23 mouse cellular contexts compared by ENCODE assay signal in genomic region chr10:76120124-76120711, GRCm38 (mm10). TPM values are rescaled to one million over a fixed set of nuclear protein-coding genes. Genes with fewer than 3 reads are reported as not detected.
A peak's percentile ranks its signal among the peaks of the same experiment; 100 is the strongest.
DNase-seq lines count a peak whose midpoint lies in the region; ATAC-seq and TF ChIP-seq lines count a peak whose summit lies in the region.
"Had no signal": no experiment of that assay in that cellular context is flagged by ENCODE, and none has a peak within 500 bp of the region (broad histone marks: within the 10 kb centered on the region; RNA-seq: fewer than 3 reads in every experiment).

No protein-coding gene starts in this region.

- ATAC-seq in kidney, embryonic 15.5 days (replicated peaks; ENCODE audit: low FRiP score), result 0 out of 2 replicates have a peak, but pooled peaks have one; percentile 46
- ATAC-seq in midbrain, postnatal 0 days (ENCODE audit: low FRiP score), result no peak
- no peak for ATAC-seq in midbrain, embryonic 11.5 days (ENCODE audit: low FRiP score)
- ATAC-seq: midbrain, embryonic 15.5 days had no signal

- no peak overlapping the region for H3K4me3 ChIP-seq in kidney, embryonic 15.5 days (replicated peaks)
- no peak overlapping the region for H3K4me3 ChIP-seq in midbrain, postnatal 0 days (ENCODE audit: low read depth, low read length)
- no peak overlapping the region for H3K4me3 ChIP-seq in midbrain, embryonic 11.5 days (ENCODE audit: low read depth, low read length)
- no peak overlapping the region for H3K4me3 ChIP-seq in embryonic facial prominence, embryonic 10.5 days
- H3K4me3 ChIP-seq in small intestine, adult 2 months (ENCODE audit: low read depth, low read length), result no peak overlapping the region
- H3K4me3 ChIP-seq: embryonic facial prominence, embryonic 15.5 days; forebrain, embryonic 12.5 days; heart, embryonic 15.5 days; hindbrain, embryonic 12.5 days; midbrain, embryonic 15.5 days; stomach, embryonic 15.5 days had no signal

- H3K4me2 ChIP-seq in kidney, embryonic 15.5 days, result no peak overlapping the region
- H3K4me2 ChIP-seq in midbrain, postnatal 0 days (ENCODE audit: low read depth, low read length, poor library complexity, severe bottlenecking), result no peak overlapping the region
- no peak overlapping the region for H3K4me2 ChIP-seq in midbrain, embryonic 11.5 days
- H3K4me2 ChIP-seq: embryonic facial prominence, embryonic 15.5 days; forebrain, embryonic 12.5 days; heart, embryonic 15.5 days; hindbrain, embryonic 12.5 days; midbrain, embryonic 15.5 days; stomach, embryonic 15.5 days had no signal

- whole genome bisulfite sequencing in kidney, embryonic 15.5 days, result 23% methylated on average over 4 of the region's 4 CpGs
- 37% methylated on average over 4 of the region's 4 CpGs for WGBS in midbrain, postnatal 0 days
- 65% methylated on average over 4 of the region's 4 CpGs for WGBS in midbrain, embryonic 11.5 days
- 59% methylated on average over 4 of the region's 4 CpGs for WGBS in embryonic facial prominence, embryonic 10.5 days
- 16% methylated on average over 4 of the region's 4 CpGs for WGBS in small intestine, adult 2 months

- no peaks in the 10 kb centered on the region for H3K9me3 ChIP-seq in kidney, embryonic 15.5 days (replicated peaks)
- no peaks in the 10 kb centered on the region for H3K9me3 ChIP-seq in midbrain, postnatal 0 days (ENCODE audit: low read length)
- H3K9me3 ChIP-seq in midbrain, embryonic 11.5 days (ENCODE audit: control insufficient read depth, low read length), result no peaks in the 10 kb centered on the region
- no peaks in the 10 kb centered on the region for H3K9me3 ChIP-seq in embryonic facial prominence, embryonic 10.5 days
- H3K9me3 ChIP-seq: embryonic facial prominence, embryonic 15.5 days; forebrain, embryonic 12.5 days; heart, embryonic 15.5 days; hindbrain, embryonic 12.5 days; midbrain, embryonic 15.5 days; stomach, embryonic 15.5 days had no signal

- no peak overlapping the region for H3K9ac ChIP-seq in kidney, embryonic 15.5 days
- H3K9ac ChIP-seq in midbrain, postnatal 0 days (replicated peaks; ENCODE audit: low read length, poor library complexity, severe bottlenecking), result no peak overlapping the region
- H3K9ac ChIP-seq in midbrain, embryonic 11.5 days (ENCODE audit: low read length), result no peak overlapping the region
- H3K9ac ChIP-seq: embryonic facial prominence, embryonic 15.5 days; forebrain, embryonic 12.5 days; heart, embryonic 15.5 days; hindbrain, embryonic 12.5 days; midbrain, embryonic 15.5 days; stomach, embryonic 15.5 days had no signal

- H3K27me3 ChIP-seq in kidney, embryonic 15.5 days, result no peaks in the 10 kb centered on the region
- H3K27me3 ChIP-seq in midbrain, postnatal 0 days (ENCODE audit: insufficient read depth, low read length), result no peaks in the 10 kb centered on the region
- no peaks in the 10 kb centered on the region for H3K27me3 ChIP-seq in midbrain, embryonic 11.5 days (ENCODE audit: control insufficient read depth, insufficient read depth, low read length)
- no peaks in the 10 kb centered on the region for H3K27me3 ChIP-seq in embryonic facial prominence, embryonic 10.5 days (replicated peaks; ENCODE audit: low read depth, poor library complexity, severe bottlenecking)
- no peaks in the 10 kb centered on the region for H3K27me3 ChIP-seq in small intestine, adult 2 months (ENCODE audit: control insufficient read depth, insufficient read depth, low read length)
- H3K27me3 ChIP-seq: embryonic facial prominence, embryonic 15.5 days; forebrain, embryonic 12.5 days; heart, embryonic 15.5 days; hindbrain, embryonic 12.5 days; midbrain, embryonic 15.5 days; stomach, embryonic 15.5 days had no signal

- TF ChIP-seq POLR2A in small intestine, adult 2 months (IDR thresholded peaks at IDR 0.05; ENCODE audit: low read depth, low read length), result no peak

- H3K27ac ChIP-seq in kidney, embryonic 15.5 days, result peak overlapping the region; percentile 37; the same call in 1 of the 2 replicates
- no peak overlapping the region for H3K27ac ChIP-seq in midbrain, postnatal 0 days (ENCODE audit: low read depth, low read length)
- H3K27ac ChIP-seq in midbrain, embryonic 11.5 days (ENCODE audit: low read depth, low read length), result no peak overlapping the region
- H3K27ac ChIP-seq in embryonic facial prominence, embryonic 10.5 days (replicated peaks), result no peak overlapping the region
- peak overlapping the region; percentile 39; the same call in 1 of the 2 replicates for H3K27ac ChIP-seq in small intestine, adult 2 months (ENCODE audit: insufficient read depth, low read depth, low read length)
- H3K27ac ChIP-seq: embryonic facial prominence, embryonic 15.5 days; forebrain, embryonic 12.5 days; heart, embryonic 15.5 days; hindbrain, embryonic 12.5 days; midbrain, embryonic 15.5 days; stomach, embryonic 15.5 days had no signal

- DNase-seq in kidney, postnatal 14 days, result no peak
- DNase-seq in midbrain, postnatal 0 days (ENCODE audit: low spot score), result peak; percentile 8
- DNase-seq in midbrain, embryonic 11.5 days (ENCODE audit: low spot score, missing footprints), result no peak
- DNase-seq in embryonic facial prominence, embryonic 10.5 days (ENCODE audit: low spot score), result peak; percentile 11
- DNase-seq in right cerebral cortex, postnatal 4 days, result no peak
- no peak for DNase-seq in left cerebral cortex, postnatal 25 days (ENCODE audit: low spot score in 2 of 2)
- DNase-seq: heart, adult 11 months; layer of hippocampus, postnatal 36 days; lung, postnatal 36 days; spleen, adult 18-20 months had no signal

- no peaks in the 10 kb centered on the region for H3K36me3 ChIP-seq in kidney, embryonic 15.5 days
- H3K36me3 ChIP-seq in midbrain, postnatal 0 days (ENCODE audit: insufficient read depth, low read length), result no peaks in the 10 kb centered on the region
- H3K36me3 ChIP-seq in midbrain, embryonic 11.5 days (ENCODE audit: control insufficient read depth, insufficient read depth, low read length), result no peaks in the 10 kb centered on the region
- no peaks in the 10 kb centered on the region for H3K36me3 ChIP-seq in embryonic facial prominence, embryonic 10.5 days (replicated peaks)
- no peaks in the 10 kb centered on the region for H3K36me3 ChIP-seq in small intestine, adult 2 months (ENCODE audit: control insufficient read depth, insufficient read depth, low read length)
- H3K36me3 ChIP-seq: embryonic facial prominence, embryonic 15.5 days; forebrain, embryonic 12.5 days; heart, embryonic 15.5 days; hindbrain, embryonic 12.5 days; midbrain, embryonic 15.5 days; stomach, embryonic 15.5 days had no signal

- intact Hi-C loops in left cerebral cortex, postnatal 25 days (cut with DNase I), result loop anchor here (10.0 kb wide), 1 partner anchor 325 kb away; the partner anchor contains the start of gene Gstt1

- no peak for TF ChIP-seq CTCF in midbrain, postnatal 0 days (IDR thresholded peaks at IDR 0.05)
- TF ChIP-seq CTCF in small intestine, adult 2 months (IDR thresholded peaks at IDR 0.05; ENCODE audit: extremely low read depth, insufficient read length, insufficient replicate concordance, low read depth, low read length), result no peak

- peaks cover 9% of the 10 kb centered on the region for H3K4me1 ChIP-seq in kidney, embryonic 15.5 days
- H3K4me1 ChIP-seq in midbrain, postnatal 0 days (ENCODE audit: insufficient read depth, low read length), result no peaks in the 10 kb centered on the region
- H3K4me1 ChIP-seq in midbrain, embryonic 11.5 days (ENCODE audit: control insufficient read depth, insufficient read depth, low read length), result no peaks in the 10 kb centered on the region
- H3K4me1 ChIP-seq in embryonic facial prominence, embryonic 10.5 days, result no peaks in the 10 kb centered on the region
- H3K4me1 ChIP-seq in small intestine, adult 2 months (ENCODE audit: control insufficient read depth, insufficient read depth, insufficient read length, low read length), result peaks cover 19% of the 10 kb centered on the region
- H3K4me1 ChIP-seq: embryonic facial prominence, embryonic 15.5 days; hindbrain, embryonic 12.5 days; stomach, embryonic 15.5 days had no signal

RNA-seq across cellular contexts. Expression of gene Slc5a4b, which starts 9.5 kb away (rescaled TPM):
- polyA plus RNA-seq in kidney, embryonic 15.5 days (2015; fragmentation: Nextera tagmentation; extraction: Ambion mirVana), result 0.12 and 0.18 TPM in 2 replicates
- not detected in 2 replicates for total RNA-seq in midbrain, postnatal 0 days (2014; rRNA removed)
- polyA plus RNA-seq in midbrain, postnatal 0 days (2015; fragmentation: Nextera tagmentation; extraction: Ambion mirVana), result 0.06 and 0.09 TPM in 2 replicates
- not detected in 2 replicates for polyA plus RNA-seq in midbrain, embryonic 11.5 days (2014; fragmentation: Nextera tagmentation; extraction: Ambion mirVana)
- polyA plus RNA-seq in embryonic facial prominence, embryonic 10.5 days (2016; fragmentation: Nextera tagmentation; extraction: Ambion mirVana), result not detected in 2 replicates
- 3.2 and 53.8 TPM in 2 replicates for polyA plus RNA-seq in small intestine, adult 2 months (2012; rRNA removed)
- not detected for total RNA-seq in left cerebral cortex, postnatal 25 days (2021)
- total RNA-seq: adrenal gland, postnatal 4 days; gastrocnemius, adult 18-20 months; layer of hippocampus, postnatal 36 days had no signal
- polyA plus RNA-seq: embryonic facial prominence, embryonic 15.5 days; forebrain, embryonic 12.5 days; heart, embryonic 15.5 days; hindbrain, embryonic 12.5 days; limb, embryonic 14.5 days; midbrain, embryonic 15.5 days; stomach, embryonic 15.5 days; thymus, postnatal 0 days had no signal

RNA-seq across cellular contexts. Expression of gene Slc5a4a, which starts 27.0 kb away (rescaled TPM):
- polyA plus RNA-seq in kidney, embryonic 15.5 days (2015; fragmentation: Nextera tagmentation; extraction: Ambion mirVana), result not detected in 2 replicates
- total RNA-seq in midbrain, postnatal 0 days (2014; rRNA removed), result 1.2 TPM in 1 of 2 replicates, not detected in the other
- 0.10 and 0.12 TPM in 2 replicates for polyA plus RNA-seq in midbrain, postnatal 0 days (2015; fragmentation: Nextera tagmentation; extraction: Ambion mirVana)
- polyA plus RNA-seq in midbrain, embryonic 11.5 days (2014; fragmentation: Nextera tagmentation; extraction: Ambion mirVana), result not detected in 2 replicates
- not detected in 2 replicates for polyA plus RNA-seq in embryonic facial prominence, embryonic 10.5 days (2016; fragmentation: Nextera tagmentation; extraction: Ambion mirVana)
- polyA plus RNA-seq in small intestine, adult 2 months (2012; rRNA removed), result 4.6 and 51.9 TPM in 2 replicates
- total RNA-seq in left cerebral cortex, postnatal 25 days (2021), result not detected
- total RNA-seq: adrenal gland, postnatal 4 days; gastrocnemius, adult 18-20 months; layer of hippocampus, postnatal 36 days had no signal
- polyA plus RNA-seq: embryonic facial prominence, embryonic 15.5 days; forebrain, embryonic 12.5 days; heart, embryonic 15.5 days; hindbrain, embryonic 12.5 days; limb, embryonic 14.5 days; liver, embryonic 16.5 days; stomach, embryonic 15.5 days; thymus, postnatal 0 days had no signal

Comparison
In these comparisons a context has a peak if more than half of its experiments do, and no peak if none do; other contexts are left out.
1. DNase-seq: peak in midbrain, postnatal 0 days (single experiment) and embryonic facial prominence, embryonic 10.5 days (single experiment); none in kidney, postnatal 14 days (single experiment), midbrain, embryonic 11.5 days (single experiment), right cerebral cortex, postnatal 4 days (single experiment) and left cerebral cortex, postnatal 25 days (0 of 2).
2. H3K27ac ChIP-seq: peak in kidney, embryonic 15.5 days (single experiment) and small intestine, adult 2 months (single experiment); none in midbrain, postnatal 0 days (single experiment), midbrain, embryonic 11.5 days (single experiment) and embryonic facial prominence, embryonic 10.5 days (single experiment).